9 mouse cellular contexts compared by ENCODE assay signal in genomic region chr13:35947354-35948000, GRCm38 (mm10). TPM values are rescaled to one million over a fixed set of nuclear protein-coding genes. Genes with fewer than 3 reads are reported as not detected.
DNase-seq lines count a peak whose midpoint lies in the region; ATAC-seq and TF ChIP-seq lines count a peak whose summit lies in the region.
"Had no signal": no experiment of that assay in that cellular context is flagged by ENCODE, and none has a peak within 500 bp of the region (broad histone marks: within the 10 kb centered on the region; RNA-seq: fewer than 3 reads in every experiment).

No protein-coding gene starts in this region.

- no peak for ATAC-seq in heart, postnatal 0 days (ENCODE audit: insufficient read depth, low read depth)
- peak; percentile 71 for ATAC-seq in megakaryocyte, adult 5-6 weeks (ENCODE audit: poor library complexity, severe bottlenecking)

- H3K27me3 ChIP-seq in forebrain, embryonic 10.5 days (ENCODE audit: poor library complexity, severe bottlenecking) = 0 out of 2 replicates have a peak, but pooled peaks cover 11% of the 10 kb centered on the region
- no peaks in the 10 kb centered on the region for H3K27me3 ChIP-seq in heart, postnatal 0 days (ENCODE audit: control insufficient read depth, insufficient read depth, low read length)

- no peaks in the 10 kb centered on the region for H3K9me3 ChIP-seq in forebrain, embryonic 10.5 days
- no peaks in the 10 kb centered on the region for H3K9me3 ChIP-seq in heart, postnatal 0 days (replicated peaks; ENCODE audit: control insufficient read depth, low read length)

- no peak for TF ChIP-seq EP300 in heart, postnatal 0 days (IDR thresholded peaks at IDR 0.05; ENCODE audit: low read depth)

- H3K4me3 ChIP-seq in forebrain, embryonic 10.5 days = no peak overlapping the region
- no peak overlapping the region for H3K4me3 ChIP-seq in heart, postnatal 0 days (ENCODE audit: low read depth, low read length)
- H3K4me3 ChIP-seq: megakaryocyte, embryonic 14.5 days had no signal

- TF ChIP-seq CTCF in heart, postnatal 0 days (IDR thresholded peaks at IDR 0.05; ENCODE audit: low read depth) = peak; percentile 95

- H3K27ac ChIP-seq in forebrain, embryonic 10.5 days = no peak overlapping the region
- no peak overlapping the region for H3K27ac ChIP-seq in heart, postnatal 0 days (ENCODE audit: low read depth)

- DNase-seq in Muller cell, postnatal 12 days (ENCODE audit: inconsistent ontology term) = peak; percentile 52
- DNase-seq in c-Kit-positive CD71-negative TER-119-negative erythroid progenitor cells, embryonic 14.5 days (ENCODE audit: low read depth) = peak; percentile 63
- peak; percentile 79 for DNase-seq in forebrain, embryonic 10.5 days (ENCODE audit: extremely low spot score, low spot score)
- DNase-seq in heart, postnatal 0 days (ENCODE audit: low spot score) = peak; percentile 64
- DNase-seq in layer of hippocampus, adult 9-11 months = peak; percentile 60
- peak; percentile 85 to 87 for DNase-seq in right cerebral cortex, adult 2 months (ENCODE audit: low spot score in 2 of 2)
- DNase-seq in urinary bladder, postnatal 36 days (ENCODE audit: low spot score in 2 of 2) = peak; percentile 43 to 63

- H3K4me2 ChIP-seq in heart, postnatal 0 days (ENCODE audit: low read depth, low read length) = no peak overlapping the region

- 26% methylated on average over 14 of the region's 14 CpGs for WGBS in forebrain, embryonic 10.5 days
- WGBS in heart, postnatal 0 days = 16% methylated on average over 14 of the region's 14 CpGs

- no peak overlapping the region for H3K9ac ChIP-seq in heart, postnatal 0 days (replicated peaks; ENCODE audit: low read depth, low read length)

- no peaks in the 10 kb centered on the region for H3K4me1 ChIP-seq in forebrain, embryonic 10.5 days
- H3K4me1 ChIP-seq in heart, postnatal 0 days (ENCODE audit: control insufficient read depth, insufficient read depth) = no peaks in the 10 kb centered on the region

- H3K36me3 ChIP-seq in forebrain, embryonic 10.5 days (replicated peaks) = no peaks in the 10 kb centered on the region
- H3K36me3 ChIP-seq in heart, postnatal 0 days (replicated peaks; ENCODE audit: control insufficient read depth, insufficient read depth, low read length) = no peaks in the 10 kb centered on the region

RNA-seq across cellular contexts. Expression of gene Ppp1r3g, which starts 11.2 kb away (rescaled TPM):
- polyA plus RNA-seq in forebrain, embryonic 10.5 days (2016; fragmentation: Nextera tagmentation; extraction: Ambion mirVana) = 3.6 and 4.7 TPM in 2 replicates
- total RNA-seq in heart, postnatal 0 days (2014; rRNA removed; ENCODE audit: low replicate concordance) = 2.7 and 11.8 TPM in 2 replicates
- polyA plus RNA-seq in heart, postnatal 0 days (2015; fragmentation: Nextera tagmentation; extraction: Ambion mirVana) = 2.5 TPM in 2 replicates
- not detected in 2 replicates for total RNA-seq in megakaryocyte, adult 5-6 weeks (2015)
- not detected in 2 replicates for total RNA-seq in megakaryocyte, adult 5-6 weeks (2017)

RNA-seq across cellular contexts. Expression of gene Rpp40, which starts 41.3 kb away (rescaled TPM):
- 26.8 and 29.4 TPM in 2 replicates for polyA plus RNA-seq in forebrain, embryonic 10.5 days (2016; fragmentation: Nextera tagmentation; extraction: Ambion mirVana)
- 5.9 TPM in 2 replicates for total RNA-seq in heart, postnatal 0 days (2014; rRNA removed; ENCODE audit: low replicate concordance)
- polyA plus RNA-seq in heart, postnatal 0 days (2015; fragmentation: Nextera tagmentation; extraction: Ambion mirVana) = 7.5 and 10.9 TPM in 2 replicates
- 4.5 and 5.0 TPM in 2 replicates for total RNA-seq in megakaryocyte, adult 5-6 weeks (2015)
- 2.3 and 3.7 TPM in 2 replicates for total RNA-seq in megakaryocyte, adult 5-6 weeks (2017)
